ENCODE assay signal across 8 mouse cellular contexts in genomic region chr6:83034463-83035055, GRCm38 (mm10). TPM values are rescaled to one million over a fixed set of nuclear protein-coding genes. Genes with fewer than 3 reads are reported as not detected.
DNase-seq lines count a peak whose midpoint lies in the region; ATAC-seq lines count a peak whose summit lies in the region.

No protein-coding gene starts in this region.

- H3K4me2 ChIP-seq in kidney, embryonic 14.5 days (replicated peaks; ENCODE audit: low read depth, low read length) = peak overlapping the region; percentile 90
- H3K4me2 ChIP-seq in hindbrain, embryonic 14.5 days (replicated peaks) = peak overlapping the region; percentile 67
- H3K4me2 ChIP-seq in midbrain, embryonic 14.5 days (ENCODE audit: low read length) = peak overlapping the region; percentile 76

- peaks cover 4% of the 10 kb centered on the region; the same call in 1 of the 2 replicates for H3K36me3 ChIP-seq in kidney, embryonic 14.5 days (ENCODE audit: control insufficient read depth, insufficient read depth, low read length)
- H3K36me3 ChIP-seq in embryonic facial prominence, embryonic 10.5 days (replicated peaks) = peaks cover 10% of the 10 kb centered on the region; the same call in 1 of the 2 replicates
- H3K36me3 ChIP-seq in hindbrain, embryonic 14.5 days (replicated peaks; ENCODE audit: control insufficient read depth, insufficient read depth) = no peaks in the 10 kb centered on the region
- H3K36me3 ChIP-seq in midbrain, embryonic 14.5 days (ENCODE audit: control insufficient read depth, insufficient read depth, low read length) = no peaks in the 10 kb centered on the region

- peak; percentile 6; the same call in 1 of the 2 replicates for ATAC-seq in kidney, embryonic 14.5 days (ENCODE audit: low FRiP score, low TSS enrichment)
- ATAC-seq in hindbrain, embryonic 14.5 days (ENCODE audit: low FRiP score) = no peak
- ATAC-seq in midbrain, embryonic 14.5 days (ENCODE audit: low FRiP score, low TSS enrichment) = no peak

- H3K4me1 ChIP-seq in kidney, embryonic 14.5 days (ENCODE audit: control insufficient read depth, insufficient read depth, low read length) = peaks cover 18% of the 10 kb centered on the region; the same call in 1 of the 2 replicates
- peaks cover 63% of the 10 kb centered on the region for H3K4me1 ChIP-seq in embryonic facial prominence, embryonic 10.5 days
- peaks cover 26% of the 10 kb centered on the region; the same call in 1 of the 2 replicates for H3K4me1 ChIP-seq in hindbrain, embryonic 14.5 days (replicated peaks; ENCODE audit: control insufficient read depth, insufficient read depth, low read length)
- H3K4me1 ChIP-seq in midbrain, embryonic 14.5 days (ENCODE audit: control insufficient read depth, insufficient read depth, low read length) = peaks cover 22% of the 10 kb centered on the region

- H3K27ac ChIP-seq in kidney, embryonic 14.5 days (ENCODE audit: low read depth, low read length) = peak overlapping the region; percentile 90
- peak overlapping the region; percentile 86 for H3K27ac ChIP-seq in embryonic facial prominence, embryonic 10.5 days (replicated peaks)
- 0 out of 2 replicates have a peak overlapping the region, but pooled peaks have one; percentile 39 for H3K27ac ChIP-seq in hindbrain, embryonic 14.5 days
- H3K27ac ChIP-seq in midbrain, embryonic 14.5 days (replicated peaks; ENCODE audit: low read depth, low read length) = no peak overlapping the region

- DNase-seq in kidney, adult 11 months = no peak
- no peak for DNase-seq in embryonic facial prominence, embryonic 10.5 days (ENCODE audit: low spot score)
- no peak for DNase-seq in hindbrain, embryonic 14.5 days (ENCODE audit: low spot score)
- no peak for DNase-seq in midbrain, embryonic 14.5 days
- DNase-seq in spleen, postnatal 4 days (ENCODE audit: low spot score in 2 of 2) = no peak
- DNase-seq in spleen, postnatal 14 days (ENCODE audit: low spot score in 2 of 2) = no peak
- no peak for DNase-seq in kidney, postnatal 4 days

- no peaks in the 10 kb centered on the region for H3K9me3 ChIP-seq in kidney, embryonic 14.5 days (ENCODE audit: control insufficient read depth, low read length)
- no peaks in the 10 kb centered on the region for H3K9me3 ChIP-seq in embryonic facial prominence, embryonic 10.5 days
- no peaks in the 10 kb centered on the region for H3K9me3 ChIP-seq in hindbrain, embryonic 14.5 days (ENCODE audit: control insufficient read depth, low read length)
- no peaks in the 10 kb centered on the region for H3K9me3 ChIP-seq in midbrain, embryonic 14.5 days (ENCODE audit: control insufficient read depth, low read length)

- 25% methylated on average over 5 of the region's 5 CpGs for WGBS in kidney, embryonic 14.5 days
- WGBS in embryonic facial prominence, embryonic 10.5 days = 13% methylated on average over 5 of the region's 5 CpGs
- 28% methylated on average over 5 of the region's 5 CpGs for WGBS in hindbrain, embryonic 14.5 days
- WGBS in midbrain, embryonic 14.5 days = 16% methylated on average over 5 of the region's 5 CpGs

- H3K9ac ChIP-seq in kidney, embryonic 14.5 days (ENCODE audit: low read depth, low read length) = peak overlapping the region; percentile 46
- H3K9ac ChIP-seq in hindbrain, embryonic 14.5 days = 0 out of 2 replicates have a peak overlapping the region, but pooled peaks have one; percentile 44
- no peak overlapping the region for H3K9ac ChIP-seq in midbrain, embryonic 14.5 days (replicated peaks; ENCODE audit: low read length)

- peaks cover 14% of the 10 kb centered on the region; the same call in 1 of the 2 replicates for H3K27me3 ChIP-seq in kidney, embryonic 14.5 days (ENCODE audit: control insufficient read depth, insufficient read depth, low read length)
- peaks cover 76% of the 10 kb centered on the region for H3K27me3 ChIP-seq in embryonic facial prominence, embryonic 10.5 days (replicated peaks; ENCODE audit: low read depth, poor library complexity, severe bottlenecking)
- peaks cover 43% of the 10 kb centered on the region for H3K27me3 ChIP-seq in hindbrain, embryonic 14.5 days (ENCODE audit: control insufficient read depth, insufficient read depth, low read length)
- H3K27me3 ChIP-seq in midbrain, embryonic 14.5 days (ENCODE audit: control insufficient read depth, insufficient read depth, low read length) = peaks cover 33% of the 10 kb centered on the region

- H3K4me3 ChIP-seq in kidney, embryonic 14.5 days (ENCODE audit: low read length) = peak overlapping the region; percentile 58
- H3K4me3 ChIP-seq in embryonic facial prominence, embryonic 10.5 days = peak overlapping the region; percentile 63
- peak overlapping the region; percentile 38 for H3K4me3 ChIP-seq in hindbrain, embryonic 14.5 days (replicated peaks; ENCODE audit: low read length)
- H3K4me3 ChIP-seq in midbrain, embryonic 14.5 days (replicated peaks; ENCODE audit: low read depth, low read length) = peak overlapping the region; percentile 43

RNA-seq across cellular contexts. Expression of gene Loxl3, which starts 0.6 kb away (rescaled TPM):
- polyA plus RNA-seq in kidney, embryonic 14.5 days (2014; fragmentation: Nextera tagmentation; extraction: Ambion mirVana) = 12.0 and 14.3 TPM in 2 replicates
- polyA plus RNA-seq in embryonic facial prominence, embryonic 10.5 days (2016; fragmentation: Nextera tagmentation; extraction: Ambion mirVana) = 11.4 and 11.6 TPM in 2 replicates
- 3.5 and 4.9 TPM in 2 replicates for polyA plus RNA-seq in hindbrain, embryonic 14.5 days (2014; fragmentation: Nextera tagmentation; extraction: Ambion mirVana)
- 3.1 and 5.5 TPM in 2 replicates for polyA plus RNA-seq in midbrain, embryonic 14.5 days (2014; fragmentation: Nextera tagmentation; extraction: Ambion mirVana)

RNA-seq across cellular contexts. Expression of gene Dok1, which starts 1.3 kb away (rescaled TPM):
- 8.8 and 11.8 TPM in 2 replicates for polyA plus RNA-seq in kidney, embryonic 14.5 days (2014; fragmentation: Nextera tagmentation; extraction: Ambion mirVana)
- polyA plus RNA-seq in embryonic facial prominence, embryonic 10.5 days (2016; fragmentation: Nextera tagmentation; extraction: Ambion mirVana) = 11.1 and 12.2 TPM in 2 replicates
- polyA plus RNA-seq in hindbrain, embryonic 14.5 days (2014; fragmentation: Nextera tagmentation; extraction: Ambion mirVana) = 1.2 and 2.2 TPM in 2 replicates
- 1.7 TPM in 2 replicates for polyA plus RNA-seq in midbrain, embryonic 14.5 days (2014; fragmentation: Nextera tagmentation; extraction: Ambion mirVana)

RNA-seq across cellular contexts. Expression of gene Aup1, which starts 19.8 kb away (rescaled TPM):
- polyA plus RNA-seq in kidney, embryonic 14.5 days (2014; fragmentation: Nextera tagmentation; extraction: Ambion mirVana) = 144 and 156 TPM in 2 replicates
- 148 and 172 TPM in 2 replicates for polyA plus RNA-seq in embryonic facial prominence, embryonic 10.5 days (2016; fragmentation: Nextera tagmentation; extraction: Ambion mirVana)
- polyA plus RNA-seq in hindbrain, embryonic 14.5 days (2014; fragmentation: Nextera tagmentation; extraction: Ambion mirVana) = 109 and 111 TPM in 2 replicates
- 111 and 145 TPM in 2 replicates for polyA plus RNA-seq in midbrain, embryonic 14.5 days (2014; fragmentation: Nextera tagmentation; extraction: Ambion mirVana)

RNA-seq across cellular contexts. Expression of gene Htra2, which starts 20.5 kb away (rescaled TPM):
- 51.1 and 64.9 TPM in 2 replicates for polyA plus RNA-seq in kidney, embryonic 14.5 days (2014; fragmentation: Nextera tagmentation; extraction: Ambion mirVana)
- 83.5 and 90.0 TPM in 2 replicates for polyA plus RNA-seq in embryonic facial prominence, embryonic 10.5 days (2016; fragmentation: Nextera tagmentation; extraction: Ambion mirVana)
- 40.4 and 42.9 TPM in 2 replicates for polyA plus RNA-seq in hindbrain, embryonic 14.5 days (2014; fragmentation: Nextera tagmentation; extraction: Ambion mirVana)
- 38.5 and 53.1 TPM in 2 replicates for polyA plus RNA-seq in midbrain, embryonic 14.5 days (2014; fragmentation: Nextera tagmentation; extraction: Ambion mirVana)

RNA-seq across cellular contexts. Expression of gene Dqx1, which starts 23.1 kb away (rescaled TPM):
- polyA plus RNA-seq in kidney, embryonic 14.5 days (2014; fragmentation: Nextera tagmentation; extraction: Ambion mirVana) = 1.9 and 2.6 TPM in 2 replicates
- 1.8 and 2.8 TPM in 2 replicates for polyA plus RNA-seq in embryonic facial prominence, embryonic 10.5 days (2016; fragmentation: Nextera tagmentation; extraction: Ambion mirVana)
- polyA plus RNA-seq in hindbrain, embryonic 14.5 days (2014; fragmentation: Nextera tagmentation; extraction: Ambion mirVana) = 0.29 TPM in 2 replicates
- 0.53 and 0.68 TPM in 2 replicates for polyA plus RNA-seq in midbrain, embryonic 14.5 days (2014; fragmentation: Nextera tagmentation; extraction: Ambion mirVana)
